Mouse (Mus musculus): ENCODE data around the gene C1s1. TPM values are rescaled to one million over a fixed set of nuclear protein-coding genes. Genes with fewer than 3 reads are reported as not detected.
"Not testable (repeated sequence)": the region's sequence is repeated elsewhere in the genome, so short reads cannot be mapped to it uniquely, and the experiment has no call there.

C1s1 gene
- polyA plus RNA-seq, 1 experiment, result 0.55 TPM

- Histone ChIP-seq H3K27ac (ENCODE audit: insufficient read depth, low read depth, low read length) (no peak within 1 kb of the TSS), H3K4me3 (ENCODE audit: insufficient read depth, low read length) (peak within 1 kb of the TSS; percentile 64), H3K4me1 (ENCODE audit: control insufficient read depth, insufficient read depth, low read length) (peaks cover 19% of the 10 kb centered on the region; the same call in 1 of the 2 replicates)
- peak; percentile 33 for TF ChIP-seq CTCF (IDR thresholded peaks at IDR 0.05; ENCODE audit: low read depth, low read length)
- TF ChIP-seq POLR2A (IDR thresholded peaks at IDR 0.05; ENCODE audit: borderline replicate concordance, low read depth, low read length), result no peak
Observed at GRCm38 (mm10) chr6:124512355-124512836, 29.8 kb downstream of the C1s1 start, which contains the start of gene C1ra. Gene C1ra, plus strand, starts transcription at chr6:124512405.

- Histone ChIP-seq H3K27ac (ENCODE audit: insufficient read depth, low read depth, low read length) (no peak overlapping the region), H3K4me3 (ENCODE audit: insufficient read depth, low read length) (no peak overlapping the region), H3K4me1 (ENCODE audit: control insufficient read depth, insufficient read depth, low read length) (peaks cover 19% of the 10 kb centered on the region; the same call in 1 of the 2 replicates)
- TF ChIP-seq POLR2A (IDR thresholded peaks at IDR 0.05; ENCODE audit: borderline replicate concordance, low read depth, low read length) (no peak), CTCF (IDR thresholded peaks at IDR 0.05; ENCODE audit: low read depth, low read length) (no peak)
Observed at GRCm38 (mm10) chr6:124511936-124512335, 30.2 kb downstream of the C1s1 start.

GRCm38 (mm10) chr6:124509192-124509591 lies 33.0 kb downstream of the C1s1 start:
- not testable (repeated sequence) for H3K4me3 ChIP-seq (ENCODE audit: insufficient read depth, low read length); H3K27ac ChIP-seq (ENCODE audit: insufficient read depth, low read depth, low read length)
- H3K4me1 ChIP-seq (ENCODE audit: control insufficient read depth, insufficient read depth, low read length), result peaks cover 33% of the 10 kb centered on the region

GRCm38 (mm10) chr6:124508292-124508691 lies 33.9 kb downstream of the C1s1 start:
- Histone ChIP-seq H3K27ac (ENCODE audit: insufficient read depth, low read depth, low read length) (no peak overlapping the region), H3K4me3 (ENCODE audit: insufficient read depth, low read length) (no peak overlapping the region), H3K4me1 (ENCODE audit: control insufficient read depth, insufficient read depth, low read length) (peaks cover 36% of the 10 kb centered on the region)
- TF ChIP-seq POLR2A (IDR thresholded peaks at IDR 0.05; ENCODE audit: borderline replicate concordance, low read depth, low read length), result no peak
- no peak for TF ChIP-seq CTCF (IDR thresholded peaks at IDR 0.05; ENCODE audit: low read depth, low read length)

GRCm38 (mm10) chr6:124506991-124507390 lies 35.2 kb downstream of the C1s1 start:
- H3K27ac ChIP-seq (ENCODE audit: insufficient read depth, low read depth, low read length), result no peak overlapping the region
- TF ChIP-seq CTCF (IDR thresholded peaks at IDR 0.05; ENCODE audit: low read depth, low read length) (no peak), POLR2A (IDR thresholded peaks at IDR 0.05; ENCODE audit: borderline replicate concordance, low read depth, low read length) (no peak)
- H3K4me1 ChIP-seq (ENCODE audit: control insufficient read depth, insufficient read depth, low read length), result peaks cover 30% of the 10 kb centered on the region
- no peak overlapping the region for H3K4me3 ChIP-seq (ENCODE audit: insufficient read depth, low read length)

GRCm38 (mm10) chr6:124505028-124505427 lies 37.1 kb downstream of the C1s1 start:
- Histone ChIP-seq H3K27ac (ENCODE audit: insufficient read depth, low read depth, low read length) (peak overlapping the region; percentile 66), H3K4me3 (ENCODE audit: insufficient read depth, low read length) (no peak overlapping the region), H3K4me1 (ENCODE audit: control insufficient read depth, insufficient read depth, low read length) (peaks cover 28% of the 10 kb centered on the region)
- no peak for TF ChIP-seq CTCF (IDR thresholded peaks at IDR 0.05; ENCODE audit: low read depth, low read length)
- TF ChIP-seq POLR2A (IDR thresholded peaks at IDR 0.05; ENCODE audit: borderline replicate concordance, low read depth, low read length), result no peak

- H3K27ac ChIP-seq (ENCODE audit: insufficient read depth, low read depth, low read length), result no peak overlapping the region
- TF ChIP-seq POLR2A (IDR thresholded peaks at IDR 0.05; ENCODE audit: borderline replicate concordance, low read depth, low read length), result no peak
- TF ChIP-seq CTCF (IDR thresholded peaks at IDR 0.05; ENCODE audit: low read depth, low read length), result no peak
Observed at GRCm38 (mm10) chr6:124502021-124502420, 40.1 kb downstream of the C1s1 start.

GRCm38 (mm10) chr6:124501473-124501872 lies 40.7 kb downstream of the C1s1 start:
- no peak for TF ChIP-seq POLR2A (IDR thresholded peaks at IDR 0.05; ENCODE audit: borderline replicate concordance, low read depth, low read length)
- TF ChIP-seq CTCF (IDR thresholded peaks at IDR 0.05; ENCODE audit: low read depth, low read length), result no peak
- Histone ChIP-seq H3K4me1 (ENCODE audit: control insufficient read depth, insufficient read depth, low read length) (peaks cover 25% of the 10 kb centered on the region), H3K27ac (ENCODE audit: insufficient read depth, low read depth, low read length) (no peak overlapping the region), H3K4me3 (ENCODE audit: insufficient read depth, low read length) (no peak overlapping the region)

More at GRCm38 (mm10) chr6:124502021-124502420, 40.1 kb downstream of the C1s1 start:
- H3K4me3 ChIP-seq (ENCODE audit: insufficient read depth, low read length), result no peak overlapping the region
- peaks cover 25% of the 10 kb centered on the region for H3K4me1 ChIP-seq (ENCODE audit: control insufficient read depth, insufficient read depth, low read length)

GRCm38 (mm10) chr6:124499914-124500566 lies 42.1 kb downstream of the C1s1 start:
- H3K4me1 ChIP-seq (ENCODE audit: control insufficient read depth, insufficient read depth, low read length), result peaks cover 23% of the 10 kb centered on the region
- TF ChIP-seq CTCF (IDR thresholded peaks at IDR 0.05; ENCODE audit: low read depth, low read length) (no peak), POLR2A (IDR thresholded peaks at IDR 0.05; ENCODE audit: borderline replicate concordance, low read depth, low read length) (no peak)
- no peak overlapping the region for H3K27ac ChIP-seq (ENCODE audit: insufficient read depth, low read depth, low read length)
- H3K4me3 ChIP-seq (ENCODE audit: insufficient read depth, low read length), result no peak overlapping the region

- H3K27ac ChIP-seq (ENCODE audit: insufficient read depth, low read depth, low read length), result 0 out of 2 replicates have a peak overlapping the region, but pooled peaks have one; percentile 15
- no peak overlapping the region for H3K4me3 ChIP-seq (ENCODE audit: insufficient read depth, low read length)
- H3K4me1 ChIP-seq (ENCODE audit: control insufficient read depth, insufficient read depth, low read length), result peaks cover 23% of the 10 kb centered on the region
- TF ChIP-seq CTCF (IDR thresholded peaks at IDR 0.05; ENCODE audit: low read depth, low read length) (no peak), POLR2A (IDR thresholded peaks at IDR 0.05; ENCODE audit: borderline replicate concordance, low read depth, low read length) (no peak)
Observed at GRCm38 (mm10) chr6:124496054-124496453, 46.1 kb downstream of the C1s1 start.
